Mouse (Mus musculus) heart, postnatal 0 days (tissue): ENCODE measurements around the gene Cbx8. TPM values are rescaled to one million over a fixed set of nuclear protein-coding genes. Genes with fewer than 3 reads are reported as not detected.

Source experiments
- ATAC-seq: fragments of 200-750 bp; cut with Nextera tagmentation; 2 replicates; pipeline ENCODE4 v1.8.0; 2017; ENCODE audit warnings: low read depth, moderate number of reproducible peaks, moderate library complexity; ENCODE audit not compliant: insufficient read depth
- DNase-seq: peaks from one replicate; pipeline ENCODE4 v3.0.0-alpha.2; 2016; ENCODE audit warnings: low spot score
- H3K27ac ChIP-seq: fragments of 300-500 bp; sonication (generic); 2 replicates; pipeline ENCODE4 v1.5.1; 2014; ENCODE audit warnings: low read depth, mild to moderate bottlenecking
- H3K27me3 ChIP-seq: fragments of 300-500 bp; sonication (generic); 2 replicates; pipeline ENCODE4 v1.6.1; 2014; ENCODE audit warnings: low read length, mixed read lengths; ENCODE audit not compliant: control insufficient read depth, insufficient read depth
- H3K36me3 ChIP-seq: fragments of 300-500 bp; sonication (generic); replicated peaks from 2 replicates; pipeline ENCODE4 v1.6.1; 2014; ENCODE audit warnings: low read length, mixed read lengths; ENCODE audit not compliant: control insufficient read depth, insufficient read depth
- H3K4me1 ChIP-seq: fragments of 300-500 bp; sonication (generic); 2 replicates; pipeline ENCODE4 v1.6.1; 2014; ENCODE audit warnings: antibody characterized with exemption; ENCODE audit not compliant: control insufficient read depth, insufficient read depth
- H3K4me2 ChIP-seq: fragments of 300-500 bp; sonication (generic); 2 replicates; pipeline ENCODE4 v1.6.1; 2014; ENCODE audit warnings: low read depth, mild to moderate bottlenecking, low read length, moderate library complexity
- H3K4me3 ChIP-seq: fragments of 300-500 bp; sonication (generic); 2 replicates; pipeline ENCODE4 v1.5.1; 2014; ENCODE audit warnings: low read depth, low read length
- H3K9ac ChIP-seq: fragments of 300-500 bp; sonication (generic); replicated peaks from 2 replicates; pipeline ENCODE4 v1.6.1; 2014; ENCODE audit warnings: low read depth, low read length, mixed read lengths
- H3K9me3 ChIP-seq: fragments of 300-500 bp; sonication (generic); replicated peaks from 2 replicates; pipeline ENCODE4 v1.6.1; 2016; ENCODE audit warnings: low read length; ENCODE audit not compliant: control insufficient read depth
- CTCF ChIP-seq: IDR thresholded peaks from 2 replicates; pipeline ENCODE4 v1.5.1; 2016; ENCODE audit warnings: antibody characterized with exemption, control low read depth, low read depth
- EP300 ChIP-seq: IDR thresholded peaks from 2 replicates; pipeline ENCODE4 v1.6.1; 2016; ENCODE audit warnings: antibody characterized with exemption, low read depth
- WGBS: fragments of 180-500 bp; shearing (Covaris S2); extraction: QIAGEN DNeasy Blood & Tissue Kit; methylation state at CpG from one replicate; pipeline ENCODE4 v1.1.7; 2014; 5-methylcytosine and 5-hydroxymethylcytosine counted together
- polyA plus RNA-seq: library from polyadenylated mRNA; unstranded; fragments of >200 nt; fragmentation: Nextera tagmentation; extraction: Ambion mirVana; gene quantifications from 2 replicates; pipeline ENCODE4 v1.2.1, GENCODE M21; 2015
- total RNA-seq: library from RNA; depleted of rRNA; stranded (reverse); fragments of >200 nt; gene quantifications from 2 replicates; pipeline ENCODE4 v1.2.3, GENCODE M21; 2014; ENCODE audit warnings: low replicate concordance

The Cbx8 gene
- total and polyA plus RNA-seq, 2 experiments from 2014 or later, result 1.6 to 5.1 TPM

GRCm38 (mm10) chr11:119058041-119058995 is 17.5 kb upstream of the Cbx8 start:
- Histone ChIP-seq H3K4me2 (peak overlapping the region; percentile 89), H3K9me3 (no peaks in the 10 kb centered on the region), H3K27ac (no peak overlapping the region), H3K4me3 (peak overlapping the region; percentile 22; the same call in 1 of the 2 replicates), H3K27me3 (peaks cover 62% of the 10 kb centered on the region), H3K9ac (no peak overlapping the region), H3K4me1 (peaks cover 35% of the 10 kb centered on the region), H3K36me3 (no peaks in the 10 kb centered on the region)
- WGBS, result 4% methylated on average over 58 of the region's 58 CpGs
- DNase-seq, result peak; percentile 42
- TF ChIP-seq CTCF, result peak; percentile 41
- no peak for TF ChIP-seq EP300
- peak; percentile 16; the same call in 1 of the 2 replicates for ATAC-seq

- Histone ChIP-seq H3K9me3 (no peaks in the 10 kb centered on the region), H3K4me2 (peak overlapping the region; percentile 89), H3K9ac (peak overlapping the region; percentile 82), H3K27ac (no peak overlapping the region), H3K4me3 (peak overlapping the region; percentile 56), H3K4me1 (peaks cover 41% of the 10 kb centered on the region), H3K27me3 (peaks cover 66% of the 10 kb centered on the region), H3K36me3 (no peaks in the 10 kb centered on the region)
- no peak for ATAC-seq
- WGBS, result 4% methylated on average over 9 of the region's 9 CpGs
- DNase-seq, result peak; percentile 4
- no peak for TF ChIP-seq EP300
- no peak for TF ChIP-seq CTCF
Observed at GRCm38 (mm10) chr11:119057291-119057690, 16.5 kb upstream of the Cbx8 start.

GRCm38 (mm10) chr11:119056301-119057211 is 15.8 kb upstream of the Cbx8 start:
- Histone ChIP-seq H3K27ac (peak overlapping the region; percentile 84), H3K4me1 (peaks cover 41% of the 10 kb centered on the region), H3K27me3 (peaks cover 73% of the 10 kb centered on the region), H3K9me3 (no peaks in the 10 kb centered on the region), H3K9ac (peak overlapping the region; percentile 82), H3K4me3 (peak overlapping the region; percentile 56), H3K4me2 (peak overlapping the region; percentile 89), H3K36me3 (no peaks in the 10 kb centered on the region)
- peak; percentile 45 for ATAC-seq
- TF ChIP-seq EP300 (no peak; the same call in 1 of the 2 replicates), CTCF (no peak)
- under 1% methylated on average over 63 of the region's 65 CpGs for WGBS
- peak; percentile 72 for DNase-seq

DNA sequence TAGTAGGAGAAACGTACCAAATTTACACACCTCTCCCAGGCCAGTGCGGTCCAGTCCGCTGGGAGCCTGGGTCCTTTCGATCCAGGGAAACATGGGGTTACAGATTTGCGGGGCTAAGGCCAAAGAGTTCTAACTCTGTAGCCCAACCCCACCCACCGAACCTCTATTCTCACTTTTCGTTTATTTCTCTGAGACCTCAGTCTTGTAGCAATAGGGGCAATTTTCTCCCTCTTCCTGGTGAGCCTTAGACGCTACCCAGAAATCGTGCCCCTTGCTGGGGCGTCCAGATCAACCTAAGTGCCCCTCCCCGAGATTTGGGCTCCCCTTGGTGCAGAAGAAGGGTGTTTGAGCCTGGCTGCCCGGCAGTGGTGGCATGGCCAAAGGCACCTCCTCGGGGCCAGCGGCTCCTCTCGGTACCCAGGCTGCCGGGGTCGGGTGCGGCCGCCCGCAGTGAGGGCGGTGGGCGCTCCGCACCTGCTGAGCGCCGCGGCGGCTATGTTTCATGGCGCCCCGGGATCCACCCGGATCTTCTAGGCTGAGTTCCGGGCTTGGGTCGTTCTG is 14.9 kb upstream of the Cbx8 start:
- H3K9ac ChIP-seq, result peak overlapping the region; percentile 52
- no peak overlapping the region; the same call in 1 of the 2 replicates for H3K27ac ChIP-seq
- no peak for TF ChIP-seq CTCF
- no peak for TF ChIP-seq EP300
- ATAC-seq, result peak; percentile 1; the same call in 1 of the 2 replicates
- peak overlapping the region; percentile 89 for H3K4me2 ChIP-seq
- H3K4me3 ChIP-seq, result peak overlapping the region; percentile 56
- H3K4me1 ChIP-seq, result peaks cover 41% of the 10 kb centered on the region
- peaks cover 79% of the 10 kb centered on the region for H3K27me3 ChIP-seq
- H3K36me3 ChIP-seq, result no peaks in the 10 kb centered on the region
- DNase-seq, result peak; percentile 5
- WGBS, result 3% methylated on average over 32 of the region's 32 CpGs
- no peaks in the 10 kb centered on the region for H3K9me3 ChIP-seq
